Mouse (Mus musculus) megakaryocyte progenitor cell, adult 5-6 weeks (primary cell): ENCODE measurements around the gene Cfap61. TPM values are rescaled to one million over a fixed set of nuclear protein-coding genes. Genes with fewer than 3 reads are reported as not detected.

Experiments
- ATAC-seq: replicated peaks from 2 replicates; pipeline ENCODE4 v1.8.0; 2016; ENCODE audit warnings: mild to moderate bottlenecking, moderate TSS enrichment, inconsistent platforms; ENCODE audit not compliant: poor library complexity
- total RNA-seq, 2 experiments: library from RNA; stranded (forward) in 1 of 2; stranded (reverse) in 1 of 2; fragments of 157-497, 149-512 nt in 1 of 2; fragments of 200-1000 nt in 1 of 2; gene quantifications; 2 replicates each; pipeline versions ENCODE4 v1.2.3 to v1.2.4; 2015 to 2017

The Cfap61 gene
- total RNA-seq, 2 experiments from 2014 or later = 0.04 to 0.10 TPM

DNA sequence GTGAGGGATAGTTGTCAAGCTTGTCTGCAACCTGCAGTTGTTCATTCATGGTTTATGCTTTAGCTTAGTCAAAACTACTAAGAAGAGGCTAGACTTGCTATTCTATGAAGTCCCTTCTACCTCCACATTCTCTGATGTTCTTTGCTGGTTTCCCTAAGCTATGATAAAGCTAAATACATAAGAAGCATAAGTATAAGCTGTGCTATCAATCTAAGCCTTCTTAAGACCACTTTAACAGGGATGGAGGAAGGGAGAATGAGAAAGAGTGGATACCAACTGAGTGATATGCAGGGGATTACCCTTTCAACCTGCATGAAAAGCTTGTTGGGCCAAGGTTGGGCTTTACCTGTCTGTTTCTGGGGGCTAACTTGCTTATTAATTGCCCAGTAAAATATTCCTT lies 321.1 kb downstream of the Cfap61 start:
- ATAC-seq = no peak

DNA sequence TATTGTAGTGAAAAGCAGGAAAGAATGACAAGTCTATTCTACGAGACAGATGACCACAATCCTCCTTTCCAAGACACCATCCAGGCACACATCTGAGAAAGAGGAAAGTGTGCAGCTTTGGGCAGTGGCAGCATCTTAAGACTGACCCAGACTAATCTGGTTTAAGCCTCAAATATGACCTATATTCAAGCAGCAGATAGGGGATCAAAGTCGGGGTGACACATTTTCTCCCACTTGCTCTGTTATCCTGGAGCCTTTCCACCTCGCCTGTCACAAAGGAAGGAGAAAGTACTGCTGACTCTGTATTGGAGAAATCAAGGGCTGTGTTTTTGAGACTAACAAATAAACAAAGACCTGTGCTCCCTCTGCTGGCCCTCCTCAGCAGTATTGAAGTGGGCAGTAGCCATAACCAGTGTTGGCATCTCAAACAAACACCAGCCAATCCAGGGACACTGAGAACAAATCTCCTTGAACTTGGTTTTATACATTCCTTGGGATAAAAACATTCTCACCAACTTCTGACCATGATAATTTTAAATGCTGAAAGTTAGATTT lies 321.8 kb downstream of the Cfap61 start:
- ATAC-seq = no peak

GRCm38 (mm10) chr2:146257037-146257436 lies 322.5 kb downstream of the Cfap61 start:
- no peak for ATAC-seq

DNA sequence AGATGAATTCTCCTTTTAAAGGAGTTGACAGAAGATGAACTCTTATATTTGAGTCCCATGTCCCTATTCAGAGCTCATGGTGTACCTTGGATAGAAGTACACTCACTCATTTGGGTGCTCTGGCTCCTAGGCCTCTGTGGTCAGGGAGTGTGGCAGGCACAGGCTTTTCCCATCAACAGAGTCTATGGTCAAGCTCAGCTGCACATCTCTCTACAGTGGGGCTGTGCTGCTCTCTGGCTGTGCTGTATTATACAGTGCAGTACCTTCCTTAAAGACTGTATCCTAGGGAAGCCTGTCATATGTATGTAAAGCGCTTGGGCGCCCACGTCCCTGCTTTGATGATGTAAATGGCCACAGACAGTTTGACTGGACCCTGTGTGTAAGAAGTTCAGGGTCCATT lies 323.0 kb downstream of the Cfap61 start:
- ATAC-seq = no peak

GRCm38 (mm10) chr2:146258736-146259469 lies 324.3 kb downstream of the Cfap61 start:
- peak; percentile 80 for ATAC-seq

- ATAC-seq = no peak
Observed at GRCm38 (mm10) chr2:146259787-146260560, 325.4 kb downstream of the Cfap61 start.

DNA sequence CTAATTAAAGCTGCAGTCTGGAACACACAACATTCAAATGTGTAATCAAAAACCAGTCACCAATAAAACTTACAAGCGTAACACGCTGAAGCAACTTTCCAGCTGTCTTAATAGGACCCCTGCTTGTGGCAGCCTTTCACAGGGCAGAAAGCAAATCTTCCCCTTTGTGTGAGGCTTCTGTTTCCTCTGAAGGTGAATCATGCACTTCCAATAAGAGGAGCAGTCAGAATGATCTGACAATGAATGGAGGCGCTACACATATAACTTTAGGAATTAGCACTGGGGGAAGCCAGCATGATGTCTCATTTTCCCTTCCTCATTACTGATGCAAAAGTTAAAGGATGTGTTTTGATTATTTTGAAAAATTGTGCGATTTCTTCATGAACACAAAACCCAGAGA lies 326.6 kb downstream of the Cfap61 start:
- no peak for ATAC-seq

GRCm38 (mm10) chr2:146262215-146262614 lies 327.6 kb downstream of the Cfap61 start:
- ATAC-seq = no peak

- ATAC-seq = no peak
Observed at GRCm38 (mm10) chr2:146262966-146263365, 328.4 kb downstream of the Cfap61 start.

Other genes starting within 250 kb of the Cfap61 start
- gene Naa20, start 32.7 kb upstream of the Cfap61 start, total RNA-seq (2015) = 88.0 and 96.1 TPM in 2 replicates
- gene Naa20, start 32.7 kb upstream of the Cfap61 start, total RNA-seq (2017) = 65.8 and 67.3 TPM in 2 replicates
- gene Crnkl1, start 230 bp downstream of the Cfap61 start, total RNA-seq (2015) = 29.3 and 31.5 TPM in 2 replicates
- gene Crnkl1, start 230 bp downstream of the Cfap61 start, total RNA-seq (2017) = 60.6 and 67.4 TPM in 2 replicates